Mouse (Mus musculus) layer of hippocampus, adult 8-10 months (tissue): ENCODE results near the gene Acoxl. TPM values are rescaled to one million over a fixed set of nuclear protein-coding genes. Genes with fewer than 3 reads are reported as not detected.

ENCODE experiments used
- microRNA-seq, 2 experiments: library from miRNA; unstranded; fragments of <30 nt; microRNA quantifications; one replicate each; pipeline ENCODE4 v1.2.0; 2022
- total RNA-seq, 4 experiments: library from RNA; stranded (reverse); gene quantifications; 2 replicates each; pipeline ENCODE4 v1.2.4; 2022

Gene Acoxl
- total RNA-seq, 4 experiments from 2014 or later: not detected

Small RNAs within 50 kb of the gene (microRNA-seq; reads per million reads assigned to microRNA genes)
- gene Gm22411: 0 reads per million in 2 experiments

Other genes with a start within 250 kb of the Acoxl start
- 100 to 1,000 TPM in 1 of 4 experiments, 10 to 100 TPM in 3; 85.6 to 103 (median 87.1) TPM for gene Mal, start 182.2 kb upstream of the Acoxl start, total RNA-seq
- 1 to 10 TPM in 1 of 4 experiments, under 1 TPM in 3; 0.54 to 1.1 (median 0.86) TPM for gene Mall, start 108.9 kb upstream of the Acoxl start, total RNA-seq
- gene Nphp1, start 50.0 kb upstream of the Acoxl start, total RNA-seq: 10 to 100 TPM; 20.6 to 21.7 (median 21.2) TPM
- 10 to 100 TPM; 36.7 to 53.4 (median 48.4) TPM for gene Mtln, start 46.4 kb upstream of the Acoxl start, total RNA-seq
- gene Bub1, start 7.0 kb upstream of the Acoxl start, total RNA-seq: under 1 TPM in 2 of 4 experiments, not detected in 2; 0.25 to 0.99 TPM